In the genomic region with DNA sequence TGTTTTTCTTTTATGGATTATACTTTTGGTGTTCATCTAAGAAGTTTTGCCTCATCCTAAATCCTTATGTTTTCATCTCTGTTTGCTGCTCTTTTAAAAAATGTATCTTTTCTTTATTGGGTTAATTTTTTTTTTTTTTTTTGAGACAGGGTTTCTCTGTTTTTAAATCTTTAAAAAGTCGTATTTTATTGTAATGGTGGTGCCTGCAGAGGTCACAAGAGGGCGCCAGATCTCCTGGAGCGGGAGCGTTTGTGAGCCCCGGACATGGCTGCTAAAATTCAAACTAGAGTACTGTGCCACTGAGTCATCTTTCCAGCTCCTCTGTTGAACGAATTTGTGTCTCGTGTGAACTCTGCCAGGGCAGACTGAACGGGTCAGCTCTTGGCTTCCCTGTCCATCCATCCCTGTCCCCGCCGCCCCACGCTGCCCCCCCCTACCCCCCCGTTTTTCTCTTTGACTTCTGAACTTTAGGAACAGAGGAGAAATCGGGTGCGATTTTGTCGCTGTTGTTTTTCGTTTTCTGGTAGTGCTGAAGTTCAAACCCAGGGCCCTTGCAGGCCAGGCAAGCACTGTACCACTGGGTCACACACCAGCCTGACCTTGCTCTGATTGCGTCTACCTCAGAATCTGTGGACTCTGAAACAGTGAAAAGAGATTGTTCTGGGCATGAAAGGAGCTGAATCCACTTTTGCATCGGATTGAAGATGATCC, we compare ENCODE assay signal across 8 mouse cellular contexts. TPM values are rescaled to one million over a fixed set of nuclear protein-coding genes. Genes with fewer than 3 reads are reported as not detected.
A peak's percentile ranks its signal among the peaks of the same experiment; 100 is the strongest.
DNase-seq lines count a peak whose midpoint lies in the region; ATAC-seq and TF ChIP-seq lines count a peak whose summit lies in the region.

No protein-coding gene starts in this region.

- no peak for TF ChIP-seq EP300 in liver, postnatal 0 days (IDR thresholded peaks at IDR 0.05; ENCODE audit: low read depth)

- peaks cover 20% of the 10 kb centered on the region for H3K4me1 ChIP-seq in embryonic facial prominence, embryonic 13.5 days
- peaks cover 9 to 10% of the 10 kb centered on the region in 2 experiments for H3K4me1 ChIP-seq in heart, embryonic 14.5 days (ENCODE audit: control insufficient read depth in 2 of 2, insufficient read depth in 2 of 2, low read length in 2 of 2)
- H3K4me1 ChIP-seq in kidney, postnatal 0 days (replicated peaks; ENCODE audit: insufficient read depth, low read length), result no peaks in the 10 kb centered on the region
- H3K4me1 ChIP-seq in liver, postnatal 0 days (ENCODE audit: insufficient read depth), result peaks cover 6% of the 10 kb centered on the region; the same call in 1 of the 2 replicates
- peaks cover 4% of the 10 kb centered on the region; the same call in 1 of the 2 replicates for H3K4me1 ChIP-seq in neural tube, embryonic 12.5 days

- peak overlapping the region; percentile 66 for H3K9ac ChIP-seq in embryonic facial prominence, embryonic 13.5 days
- H3K9ac ChIP-seq in heart, embryonic 14.5 days (ENCODE audit: low read length), result peak overlapping the region; percentile 72
- H3K9ac ChIP-seq in kidney, postnatal 0 days (ENCODE audit: low read depth, low read length), result no peak overlapping the region
- H3K9ac ChIP-seq in liver, postnatal 0 days (replicated peaks), result peak overlapping the region; percentile 46; the same call in 1 of the 2 replicates
- H3K9ac ChIP-seq in neural tube, embryonic 12.5 days, result 0 out of 2 replicates have a peak overlapping the region, but pooled peaks have one; percentile 38

- peak overlapping the region; percentile 54 for H3K4me2 ChIP-seq in embryonic facial prominence, embryonic 13.5 days
- peak overlapping the region; percentile 62 for H3K4me2 ChIP-seq in heart, embryonic 14.5 days (ENCODE audit: low read length)
- H3K4me2 ChIP-seq in kidney, postnatal 0 days (ENCODE audit: low read length), result peak overlapping the region; percentile 36
- H3K4me2 ChIP-seq in liver, postnatal 0 days (ENCODE audit: low read depth, low read length), result peak overlapping the region; percentile 65
- peak overlapping the region; percentile 54 for H3K4me2 ChIP-seq in neural tube, embryonic 12.5 days (replicated peaks)

- DNase-seq in adrenal gland, postnatal 14 days, result peak; percentile 83
- peak; percentile 85 for DNase-seq in kidney, postnatal 0 days (ENCODE audit: low spot score)
- DNase-seq in liver, postnatal 0 days, result peak; percentile 75
- peak; percentile 65 for DNase-seq in thymus, postnatal 0 days (ENCODE audit: low spot score)

- H3K9me3 ChIP-seq in embryonic facial prominence, embryonic 13.5 days, result no peaks in the 10 kb centered on the region
- H3K9me3 ChIP-seq in heart, embryonic 14.5 days (ENCODE audit: control insufficient read depth, low read length), result no peaks in the 10 kb centered on the region
- H3K9me3 ChIP-seq in kidney, postnatal 0 days (replicated peaks; ENCODE audit: low read length), result no peaks in the 10 kb centered on the region
- H3K9me3 ChIP-seq in liver, postnatal 0 days (ENCODE audit: low read length), result no peaks in the 10 kb centered on the region
- H3K9me3 ChIP-seq in neural tube, embryonic 12.5 days, result no peaks in the 10 kb centered on the region

- H3K36me3 ChIP-seq in embryonic facial prominence, embryonic 13.5 days, result no peaks in the 10 kb centered on the region
- H3K36me3 ChIP-seq in heart, embryonic 14.5 days (ENCODE audit: control insufficient read depth, insufficient read depth, low read length), result no peaks in the 10 kb centered on the region
- no peaks in the 10 kb centered on the region for H3K36me3 ChIP-seq in kidney, postnatal 0 days (ENCODE audit: insufficient read depth, low read length)
- no peaks in the 10 kb centered on the region for H3K36me3 ChIP-seq in liver, postnatal 0 days (replicated peaks; ENCODE audit: insufficient read depth, low read length)
- H3K36me3 ChIP-seq in neural tube, embryonic 12.5 days, result no peaks in the 10 kb centered on the region

- ATAC-seq in CD4-positive, CD25-positive, alpha-beta regulatory T cell, adult 4 months, result peak; percentile 61
- no peak for ATAC-seq in embryonic facial prominence, embryonic 13.5 days (ENCODE audit: insufficient number of reproducible peaks, insufficient read depth, low FRiP score, low TSS enrichment, low read depth)
- ATAC-seq in heart, embryonic 14.5 days (ENCODE audit: insufficient number of reproducible peaks, insufficient read depth, low FRiP score, low read depth), result no peak
- ATAC-seq in kidney, postnatal 0 days (replicated peaks; ENCODE audit: low FRiP score, low read depth), result peak; percentile 68; the same call in 1 of the 2 replicates
- peak; percentile 55; the same call in 1 of the 2 replicates for ATAC-seq in liver, postnatal 0 days
- ATAC-seq in neural tube, embryonic 12.5 days (ENCODE audit: low FRiP score, low read depth), result no peak

- H3K27ac ChIP-seq in embryonic facial prominence, embryonic 13.5 days, result no peak overlapping the region
- H3K27ac ChIP-seq in heart, embryonic 14.5 days (replicated peaks in 1 of 2; ENCODE audit: control insufficient read depth in 1 of 2, insufficient read depth in 1 of 2, low read depth in 2 of 2, low read length in 2 of 2), result no peak overlapping the region
- H3K27ac ChIP-seq in kidney, postnatal 0 days, result no peak overlapping the region
- H3K27ac ChIP-seq in liver, postnatal 0 days (ENCODE audit: low read depth), result no peak overlapping the region
- no peak overlapping the region for H3K27ac ChIP-seq in neural tube, embryonic 12.5 days

- TF ChIP-seq CTCF in kidney, postnatal 0 days (IDR thresholded peaks at IDR 0.05; ENCODE audit: low read depth), result peak; percentile 75
- peak; percentile 75 for TF ChIP-seq CTCF in liver, postnatal 0 days (IDR thresholded peaks at IDR 0.05; ENCODE audit: low read depth)

- peaks cover 15% of the 10 kb centered on the region; the same call in 1 of the 2 replicates for H3K27me3 ChIP-seq in embryonic facial prominence, embryonic 13.5 days
- H3K27me3 ChIP-seq in heart, embryonic 14.5 days (ENCODE audit: control insufficient read depth, insufficient read depth, low read length), result 0 out of 2 replicates have a peak, but pooled peaks cover 5% of the 10 kb centered on the region
- H3K27me3 ChIP-seq in kidney, postnatal 0 days (ENCODE audit: insufficient read depth, low read length), result no peaks in the 10 kb centered on the region
- H3K27me3 ChIP-seq in liver, postnatal 0 days (ENCODE audit: insufficient read depth, low read length), result 0 out of 2 replicates have a peak, but pooled peaks cover 8% of the 10 kb centered on the region
- peaks cover 5% of the 10 kb centered on the region; the same call in 1 of the 2 replicates for H3K27me3 ChIP-seq in neural tube, embryonic 12.5 days (replicated peaks)

- 14% methylated on average over 18 of the region's 18 CpGs for WGBS in embryonic facial prominence, embryonic 13.5 days
- 17% methylated on average over 18 of the region's 18 CpGs for WGBS in heart, embryonic 14.5 days
- WGBS in kidney, postnatal 0 days, result 13% methylated on average over 18 of the region's 18 CpGs
- 11% methylated on average over 18 of the region's 18 CpGs for WGBS in liver, postnatal 0 days (ENCODE audit: insufficient replicate concordance)
- 17% methylated on average over 18 of the region's 18 CpGs for WGBS in neural tube, embryonic 12.5 days

- H3K4me3 ChIP-seq in embryonic facial prominence, embryonic 13.5 days, result peak overlapping the region; percentile 40
- H3K4me3 ChIP-seq in heart, embryonic 14.5 days (ENCODE audit: control insufficient read depth in 1 of 2, insufficient read depth in 1 of 2, low read depth in 1 of 2, low read length in 2 of 2), result peak overlapping the region; percentile 24 to 37; a peak in 3 of 4 replicates
- peak overlapping the region; percentile 13 for H3K4me3 ChIP-seq in kidney, postnatal 0 days (replicated peaks; ENCODE audit: low read depth, low read length)
- H3K4me3 ChIP-seq in liver, postnatal 0 days (ENCODE audit: low read depth, low read length), result peak overlapping the region; percentile 33
- H3K4me3 ChIP-seq in neural tube, embryonic 12.5 days, result peak overlapping the region; percentile 22; the same call in 1 of the 2 replicates

RNA-seq across cellular contexts. Expression of gene Gpnmb, which starts 3.3 kb away (rescaled TPM):
- 1 to 10 TPM; 2.0 to 2.4 TPM for polyA plus RNA-seq in CD4-positive, CD25-positive, alpha-beta regulatory T cell, adult 4 months (2017; shearing (Covaris generic))
- 0.19 and 1.2 TPM in 2 replicates for total RNA-seq in adrenal gland, postnatal 14 days (2021)
- polyA plus RNA-seq in embryonic facial prominence, embryonic 13.5 days (2015; fragmentation: Nextera tagmentation; extraction: Ambion mirVana), result 1.3 and 1.4 TPM in 2 replicates
- polyA plus RNA-seq in heart, embryonic 14.5 days (2014; fragmentation: Nextera tagmentation; extraction: Ambion mirVana), result 1.9 and 8.4 TPM in 2 replicates
- 0.36 and 0.47 TPM in 2 replicates for polyA plus RNA-seq in kidney, postnatal 0 days (2015; fragmentation: Nextera tagmentation; extraction: Ambion mirVana)
- 0.52 and 0.53 TPM in 2 replicates for polyA plus RNA-seq in liver, postnatal 0 days (2015; fragmentation: Nextera tagmentation; extraction: Ambion mirVana)
- 0.89 and 0.95 TPM in 2 replicates for polyA plus RNA-seq in neural tube, embryonic 12.5 days (2016; fragmentation: Nextera tagmentation; extraction: Ambion mirVana)
- 0.74 and 0.96 TPM in 2 replicates for polyA plus RNA-seq in thymus, postnatal 0 days (2015; fragmentation: Nextera tagmentation; extraction: Ambion mirVana)

RNA-seq across cellular contexts. Expression of gene Malsu1, which starts 34.0 kb away (rescaled TPM):
- 10 to 100 TPM; 22.2 to 42.4 TPM for polyA plus RNA-seq in CD4-positive, CD25-positive, alpha-beta regulatory T cell, adult 4 months (2017; shearing (Covaris generic))
- total RNA-seq in adrenal gland, postnatal 14 days (2021), result 42.7 and 45.8 TPM in 2 replicates
- polyA plus RNA-seq in embryonic facial prominence, embryonic 13.5 days (2015; fragmentation: Nextera tagmentation; extraction: Ambion mirVana), result 83.8 and 87.9 TPM in 2 replicates
- 59.3 and 59.8 TPM in 2 replicates for polyA plus RNA-seq in heart, embryonic 14.5 days (2014; fragmentation: Nextera tagmentation; extraction: Ambion mirVana)
- polyA plus RNA-seq in kidney, postnatal 0 days (2015; fragmentation: Nextera tagmentation; extraction: Ambion mirVana), result 113 and 123 TPM in 2 replicates
- 54.5 and 55.5 TPM in 2 replicates for polyA plus RNA-seq in liver, postnatal 0 days (2015; fragmentation: Nextera tagmentation; extraction: Ambion mirVana)
- polyA plus RNA-seq in neural tube, embryonic 12.5 days (2016; fragmentation: Nextera tagmentation; extraction: Ambion mirVana), result 64.3 and 64.7 TPM in 2 replicates
- polyA plus RNA-seq in thymus, postnatal 0 days (2015; fragmentation: Nextera tagmentation; extraction: Ambion mirVana), result 115 and 119 TPM in 2 replicates

RNA-seq across cellular contexts. Expression of gene Svs1, which starts 53.0 kb away (rescaled TPM):
- polyA plus RNA-seq in CD4-positive, CD25-positive, alpha-beta regulatory T cell, adult 4 months (2017; shearing (Covaris generic)), result not detected
- not detected in 2 replicates for total RNA-seq in adrenal gland, postnatal 14 days (2021)
- polyA plus RNA-seq in embryonic facial prominence, embryonic 13.5 days (2015; fragmentation: Nextera tagmentation; extraction: Ambion mirVana), result not detected in 2 replicates
- not detected in 2 replicates for polyA plus RNA-seq in heart, embryonic 14.5 days (2014; fragmentation: Nextera tagmentation; extraction: Ambion mirVana)
- polyA plus RNA-seq in kidney, postnatal 0 days (2015; fragmentation: Nextera tagmentation; extraction: Ambion mirVana), result not detected in 2 replicates
- polyA plus RNA-seq in liver, postnatal 0 days (2015; fragmentation: Nextera tagmentation; extraction: Ambion mirVana), result not detected in 2 replicates
- not detected in 2 replicates for polyA plus RNA-seq in neural tube, embryonic 12.5 days (2016; fragmentation: Nextera tagmentation; extraction: Ambion mirVana)
- not detected in 2 replicates for polyA plus RNA-seq in thymus, postnatal 0 days (2015; fragmentation: Nextera tagmentation; extraction: Ambion mirVana)

Comparison
In these comparisons a context has a peak if more than half of its experiments do, and no peak if none do; other contexts are left out.
1. ATAC-seq: peak in CD4-positive, CD25-positive, alpha-beta regulatory T cell, adult 4 months (single experiment), kidney, postnatal 0 days (single experiment) and liver, postnatal 0 days (single experiment); none in embryonic facial prominence, embryonic 13.5 days (single experiment), heart, embryonic 14.5 days (single experiment) and neural tube, embryonic 12.5 days (single experiment).
2. Peak in every context shown above with its lines, with median percentiles within 50 percentile points of each other: DNase-seq, H3K4me2 ChIP-seq and H3K4me3 ChIP-seq.